Mouse (Mus musculus) right cerebral cortex, adult 2 months (tissue): ENCODE results near the gene Was.
A peak's percentile ranks its signal among the peaks of the same experiment; 100 is the strongest.
"Not testable (repeated sequence)": the region's sequence is repeated elsewhere in the genome, so short reads cannot be mapped to it uniquely, and the experiment has no call there.

Experiments used
- DNase-seq, 2 experiments: peaks; one replicate each; pipeline ENCODE4 v3.0.0; 2021 to 2022; ENCODE audit warnings: low spot score in 2 of 2

Gene Was

GRCm38 (mm10) chrX:8074430-8075014, 15.8 kb downstream of the Was start, which contains the start of gene Suv39h1:
TSS of gene Suv39h1 (minus strand) at chrX:8074760.
- peak; percentile 90 for DNase-seq

GRCm38 (mm10) chrX:8073881-8074429, 16.3 kb downstream of the Was start:
- peak; percentile 4 to 10 for DNase-seq

- no peak for DNase-seq
These were observed 21.1 kb downstream of the Was start for GRCm38 (mm10) chrX:8069166-8069565.

- DNase-seq, result not testable (repeated sequence)
These were observed 39.1 kb downstream of the Was start for GRCm38 (mm10) chrX:8051044-8051781.

GRCm38 (mm10) chrX:8033009-8033408, 57.3 kb downstream of the Was start:
- no peak for DNase-seq
